Mouse (Mus musculus) kidney, adult 2 months (tissue): ENCODE data around the gene Timmdc1. TPM values are rescaled to one million over a fixed set of nuclear protein-coding genes. Genes with fewer than 3 reads are reported as not detected.

ENCODE experiments used
- DNase-seq: peaks from one replicate; pipeline ENCODE4 v3.0.0; 2021
- H3K27ac ChIP-seq: fragments of 200-500 bp; 2 replicates; pipeline ENCODE4 v1.5.1; 2012; ENCODE audit warnings: low read depth, low read length, control low read depth, inconsistent platforms; ENCODE audit not compliant: insufficient read depth
- H3K27me3 ChIP-seq: fragments of 200-500 bp; replicated peaks from 2 replicates; pipeline ENCODE4 v1.6.1; 2012; ENCODE audit warnings: mild to moderate bottlenecking, moderate library complexity, low read length, inconsistent platforms; ENCODE audit not compliant: control insufficient read depth, insufficient read depth
- H3K36me3 ChIP-seq: fragments of 200-500 bp; 2 replicates; pipeline ENCODE4 v1.6.1; 2012; ENCODE audit warnings: mild to moderate bottlenecking, moderate library complexity, low read length, inconsistent platforms; ENCODE audit not compliant: control insufficient read depth, insufficient read depth
- H3K4me1 ChIP-seq: fragments of 200-500 bp; 2 replicates; pipeline ENCODE4 v1.6.1; 2011; ENCODE audit warnings: low read length; ENCODE audit not compliant: control insufficient read depth, insufficient read depth
- H3K4me3 ChIP-seq: fragments of 200-500 bp; 2 replicates; pipeline ENCODE4 v1.5.1; 2011; ENCODE audit warnings: mild to moderate bottlenecking, low read depth, low read length, control low read depth; ENCODE audit not compliant: insufficient read depth
- CTCF ChIP-seq: fragments of 200-500 bp; conservative IDR thresholded peaks from 2 replicates; pipeline ENCODE4 v1.5.1; 2011; ENCODE audit warnings: low read depth, mild to moderate bottlenecking, control low read depth, low read length, moderate library complexity, mixed read lengths; ENCODE audit not compliant: insufficient read depth, insufficient read length
- POLR2A ChIP-seq: fragments of 200-500 bp; IDR thresholded peaks from one replicate; pipeline ENCODE4 v1.6.1; 2011; ENCODE audit warnings: low read depth, low read length, control low read depth
- WGBS: fragments of 180-500 bp; shearing (Covaris S2); methylation state at CpG from one replicate; pipeline ENCODE4 v1.1.7; 2018; 5-methylcytosine and 5-hydroxymethylcytosine counted together
- polyA plus RNA-seq: library from polyadenylated mRNA; depleted of rRNA; stranded (reverse); fragments of >200 nt; gene quantifications from 2 replicates; pipeline ENCODE4 v1.2.3, GENCODE M21; 2012

The Timmdc1 gene
- polyA plus RNA-seq, 1 experiment = 16.5 TPM

GRCm38 (mm10) chr16:38558221-38558748, 35.8 kb upstream of the Timmdc1 start, which contains the start of gene Tmem39a:
Tmem39a (plus strand) TSS chr16:38558698.
- Histone ChIP-seq H3K27me3 (no peaks in the 10 kb centered on the region), H3K36me3 (no peaks in the 10 kb centered on the region), H3K27ac (no peak within 1 kb of the TSS), H3K4me3 (no peak within 1 kb of the TSS), H3K4me1 (0 out of 2 replicates have a peak, but pooled peaks cover 4% of the 10 kb centered on the region)
- no peak for DNase-seq
- 69% methylated on average over 3 of the region's 3 CpGs for WGBS
- TF ChIP-seq CTCF = no peak
- TF ChIP-seq POLR2A = no peak

- Histone ChIP-seq H3K4me1 (no peaks in the 10 kb centered on the region), H3K36me3 (no peaks in the 10 kb centered on the region), H3K4me3 (no peak overlapping the region), H3K27me3 (no peaks in the 10 kb centered on the region), H3K27ac (no peak overlapping the region)
- WGBS = 89% methylated on average over 3 of the region's 3 CpGs
- no peak for TF ChIP-seq CTCF
- no peak for TF ChIP-seq POLR2A
- no peak for DNase-seq
These were observed 33.5 kb upstream of the Timmdc1 start for GRCm38 (mm10) chr16:38555988-38556387.

- H3K27me3 ChIP-seq = no peaks in the 10 kb centered on the region
- H3K4me3 ChIP-seq = peak within 1 kb of the TSS; percentile 58
- H3K4me1 ChIP-seq = peaks cover 4% of the 10 kb centered on the region; the same call in 1 of the 2 replicates
- H3K36me3 ChIP-seq = no peaks in the 10 kb centered on the region
- H3K27ac ChIP-seq = no peak within 1 kb of the TSS
- DNase-seq = peak; percentile 80
- TF ChIP-seq POLR2A (no peak), CTCF (no peak)
- 2% methylated on average over 54 of the region's 54 CpGs for whole genome bisulfite sequencing
These were observed 27.3 kb upstream of the Timmdc1 start, which contains the start of gene Poglut1 for GRCm38 (mm10) chr16:38549479-38550396. Poglut1 (minus strand) TSS chr16:38550258.

GRCm38 (mm10) chr16:38548000-38548399, 25.5 kb upstream of the Timmdc1 start:
- no peak for DNase-seq
- no peaks in the 10 kb centered on the region for H3K27me3 ChIP-seq
- H3K27ac ChIP-seq = no peak overlapping the region
- no peaks in the 10 kb centered on the region for H3K36me3 ChIP-seq
- no peak for TF ChIP-seq POLR2A
- TF ChIP-seq CTCF = no peak
- peaks cover 4% of the 10 kb centered on the region; the same call in 1 of the 2 replicates for H3K4me1 ChIP-seq
- H3K4me3 ChIP-seq = no peak overlapping the region
- 93% methylated on average over 1 of the region's 1 CpGs for WGBS

- H3K4me3 ChIP-seq = no peak overlapping the region
- DNase-seq = no peak
- TF ChIP-seq POLR2A = no peak
- no peak for TF ChIP-seq CTCF
- no peaks in the 10 kb centered on the region for H3K27me3 ChIP-seq
- H3K4me1 ChIP-seq = no peaks in the 10 kb centered on the region
- H3K27ac ChIP-seq = no peak overlapping the region
- no peaks in the 10 kb centered on the region for H3K36me3 ChIP-seq
- 87% methylated on average over 13 of the region's 13 CpGs for WGBS
These were observed 16.4 kb upstream of the Timmdc1 start for GRCm38 (mm10) chr16:38538716-38539380.

- 42% methylated on average over 8 of the region's 8 CpGs for WGBS
- TF ChIP-seq CTCF = peak; percentile 91
- TF ChIP-seq POLR2A = no peak
- DNase-seq = peak; percentile 76
These were observed 14.2 kb upstream of the Timmdc1 start for GRCm38 (mm10) chr16:38536544-38537146.

More at GRCm38 (mm10) chr16:38536544-38537146, 14.2 kb upstream of the Timmdc1 start:
- Histone ChIP-seq H3K36me3 (no peaks in the 10 kb centered on the region), H3K4me3 (no peak overlapping the region), H3K4me1 (no peaks in the 10 kb centered on the region), H3K27me3 (no peaks in the 10 kb centered on the region), H3K27ac (no peak overlapping the region)
